Mouse (Mus musculus): ENCODE data around the gene Mindy3. TPM values are rescaled to one million over a fixed set of nuclear protein-coding genes. Genes with fewer than 3 reads are reported as not detected.
A peak's percentile ranks its signal among the peaks of the same experiment; 100 is the strongest.

Mindy3 gene
- total RNA-seq (2014; rRNA removed; ENCODE audit: low replicate concordance) (20.4 and 39.5 TPM in 2 replicates), polyA plus RNA-seq (2015; fragmentation: Nextera tagmentation; extraction: Ambion mirVana) (27.9 and 30.3 TPM in 2 replicates)

- Histone ChIP-seq H3K36me3 (replicated peaks; ENCODE audit: control insufficient read depth, insufficient read depth, low read length) (no peaks in the 10 kb centered on the region), H3K4me3 (ENCODE audit: low read depth, low read length) (peak within 1 kb of the TSS; percentile 76), H3K9me3 (replicated peaks; ENCODE audit: control insufficient read depth, low read length) (no peaks in the 10 kb centered on the region), H3K27ac (ENCODE audit: low read depth) (peak within 1 kb of the TSS; percentile 66), H3K4me2 (ENCODE audit: low read depth, low read length) (peak within 1 kb of the TSS; percentile 86), H3K4me1 (ENCODE audit: control insufficient read depth, insufficient read depth) (0 out of 2 replicates have a peak, but pooled peaks cover 5% of the 10 kb centered on the region), H3K27me3 (ENCODE audit: control insufficient read depth, insufficient read depth, low read length) (no peaks in the 10 kb centered on the region), H3K9ac (replicated peaks; ENCODE audit: low read depth, low read length) (peak within 1 kb of the TSS; percentile 63)
- TF ChIP-seq EP300 (IDR thresholded peaks at IDR 0.05; ENCODE audit: low read depth) (peak; percentile 67; the same call in 1 of the 2 replicates), CTCF (IDR thresholded peaks at IDR 0.05; ENCODE audit: low read depth) (no peak)
- DNase-seq (ENCODE audit: low spot score), result peak; percentile 81
- peak; percentile 91 for ATAC-seq (ENCODE audit: insufficient read depth, low read depth)
- WGBS, result under 1% methylated on average over 25 of the region's 25 CpGs
Observed at GRCm38 (mm10) chr2:12419262-12419655, at the start of gene Mindy3. Gene Mindy3 (minus strand): TSS chr2:12419470.

- DNase-seq (ENCODE audit: low spot score), result peak; percentile 33
- no peak for ATAC-seq (ENCODE audit: insufficient read depth, low read depth)
- Histone ChIP-seq H3K4me2 (ENCODE audit: low read depth, low read length) (no peak overlapping the region), H3K27me3 (ENCODE audit: control insufficient read depth, insufficient read depth, low read length) (no peaks in the 10 kb centered on the region), H3K4me3 (ENCODE audit: low read depth, low read length) (no peak overlapping the region), H3K9ac (replicated peaks; ENCODE audit: low read depth, low read length) (no peak overlapping the region), H3K4me1 (ENCODE audit: control insufficient read depth, insufficient read depth) (no peaks in the 10 kb centered on the region), H3K27ac (ENCODE audit: low read depth) (no peak overlapping the region), H3K36me3 (replicated peaks; ENCODE audit: control insufficient read depth, insufficient read depth, low read length) (no peaks in the 10 kb centered on the region), H3K9me3 (replicated peaks; ENCODE audit: control insufficient read depth, low read length) (no peaks in the 10 kb centered on the region)
- TF ChIP-seq EP300 (IDR thresholded peaks at IDR 0.05; ENCODE audit: low read depth), result no peak
- TF ChIP-seq CTCF (IDR thresholded peaks at IDR 0.05; ENCODE audit: low read depth), result peak; percentile 39
- 85% methylated on average over 1 of the region's 1 CpGs for WGBS
Observed at GRCm38 (mm10) chr2:12459732-12460131, 40.5 kb upstream of the Mindy3 start.

GRCm38 (mm10) chr2:12450108-12450507 is 30.8 kb upstream of the Mindy3 start:
- no peak overlapping the region for H3K4me2 ChIP-seq (ENCODE audit: low read depth, low read length)
- H3K27me3 ChIP-seq (ENCODE audit: control insufficient read depth, insufficient read depth, low read length), result no peaks in the 10 kb centered on the region
- no peak for ATAC-seq (ENCODE audit: insufficient read depth, low read depth)

GRCm38 (mm10) chr2:12440120-12440519 is 20.9 kb upstream of the Mindy3 start:
- no peak overlapping the region for H3K9ac ChIP-seq (replicated peaks; ENCODE audit: low read depth, low read length)
- no peaks in the 10 kb centered on the region for H3K36me3 ChIP-seq (replicated peaks; ENCODE audit: control insufficient read depth, insufficient read depth, low read length)
- H3K4me1 ChIP-seq (ENCODE audit: control insufficient read depth, insufficient read depth), result no peaks in the 10 kb centered on the region
- DNase-seq (ENCODE audit: low spot score), result no peak
- no peaks in the 10 kb centered on the region for H3K9me3 ChIP-seq (replicated peaks; ENCODE audit: control insufficient read depth, low read length)
- no peaks in the 10 kb centered on the region for H3K27me3 ChIP-seq (ENCODE audit: control insufficient read depth, insufficient read depth, low read length)
- TF ChIP-seq CTCF (IDR thresholded peaks at IDR 0.05; ENCODE audit: low read depth) (no peak), EP300 (IDR thresholded peaks at IDR 0.05; ENCODE audit: low read depth) (no peak)
- H3K4me3 ChIP-seq (ENCODE audit: low read depth, low read length), result no peak overlapping the region
- H3K27ac ChIP-seq (ENCODE audit: low read depth), result no peak overlapping the region
- no peak overlapping the region for H3K4me2 ChIP-seq (ENCODE audit: low read depth, low read length)
- ATAC-seq (ENCODE audit: insufficient read depth, low read depth), result no peak

More at GRCm38 (mm10) chr2:12450108-12450507, 30.8 kb upstream of the Mindy3 start:
- Histone ChIP-seq H3K9ac (replicated peaks; ENCODE audit: low read depth, low read length) (no peak overlapping the region), H3K9me3 (replicated peaks; ENCODE audit: control insufficient read depth, low read length) (no peaks in the 10 kb centered on the region), H3K36me3 (replicated peaks; ENCODE audit: control insufficient read depth, insufficient read depth, low read length) (no peaks in the 10 kb centered on the region), H3K4me3 (ENCODE audit: low read depth, low read length) (no peak overlapping the region), H3K27ac (ENCODE audit: low read depth) (no peak overlapping the region), H3K4me1 (ENCODE audit: control insufficient read depth, insufficient read depth) (no peaks in the 10 kb centered on the region)
- DNase-seq (ENCODE audit: low spot score), result no peak
- 65% methylated on average over 3 of the region's 3 CpGs for WGBS
- TF ChIP-seq EP300 (IDR thresholded peaks at IDR 0.05; ENCODE audit: low read depth) (no peak), CTCF (IDR thresholded peaks at IDR 0.05; ENCODE audit: low read depth) (no peak)

- DNase-seq (ENCODE audit: low spot score) (no peak), ATAC-seq (ENCODE audit: insufficient read depth, low read depth) (no peak)
- Histone ChIP-seq H3K4me2 (ENCODE audit: low read depth, low read length) (no peak overlapping the region), H3K4me1 (ENCODE audit: control insufficient read depth, insufficient read depth) (no peaks in the 10 kb centered on the region), H3K9me3 (replicated peaks; ENCODE audit: control insufficient read depth, low read length) (no peaks in the 10 kb centered on the region), H3K27me3 (ENCODE audit: control insufficient read depth, insufficient read depth, low read length) (no peaks in the 10 kb centered on the region), H3K4me3 (ENCODE audit: low read depth, low read length) (no peak overlapping the region), H3K36me3 (replicated peaks; ENCODE audit: control insufficient read depth, insufficient read depth, low read length) (no peaks in the 10 kb centered on the region), H3K27ac (ENCODE audit: low read depth) (no peak overlapping the region), H3K9ac (replicated peaks; ENCODE audit: low read depth, low read length) (no peak overlapping the region)
- TF ChIP-seq CTCF (IDR thresholded peaks at IDR 0.05; ENCODE audit: low read depth) (no peak), EP300 (IDR thresholded peaks at IDR 0.05; ENCODE audit: low read depth) (no peak)
- 51% methylated on average over 2 of the region's 2 CpGs for WGBS
Observed at GRCm38 (mm10) chr2:12439543-12439942, 20.3 kb upstream of the Mindy3 start.

GRCm38 (mm10) chr2:12438181-12438580 is 18.9 kb upstream of the Mindy3 start:
- H3K9ac ChIP-seq (replicated peaks; ENCODE audit: low read depth, low read length), result no peak overlapping the region
- H3K4me2 ChIP-seq (ENCODE audit: low read depth, low read length), result no peak overlapping the region
- no peak for ATAC-seq (ENCODE audit: insufficient read depth, low read depth)
- no peaks in the 10 kb centered on the region for H3K9me3 ChIP-seq (replicated peaks; ENCODE audit: control insufficient read depth, low read length)
- H3K4me1 ChIP-seq (ENCODE audit: control insufficient read depth, insufficient read depth), result no peaks in the 10 kb centered on the region
- DNase-seq (ENCODE audit: low spot score), result no peak
- no peak overlapping the region for H3K4me3 ChIP-seq (ENCODE audit: low read depth, low read length)
- no peaks in the 10 kb centered on the region for H3K36me3 ChIP-seq (replicated peaks; ENCODE audit: control insufficient read depth, insufficient read depth, low read length)
- no peaks in the 10 kb centered on the region for H3K27me3 ChIP-seq (ENCODE audit: control insufficient read depth, insufficient read depth, low read length)
- TF ChIP-seq EP300 (IDR thresholded peaks at IDR 0.05; ENCODE audit: low read depth) (no peak), CTCF (IDR thresholded peaks at IDR 0.05; ENCODE audit: low read depth) (peak; percentile 48)
- no peak overlapping the region for H3K27ac ChIP-seq (ENCODE audit: low read depth)
- WGBS, result 61% methylated on average over 2 of the region's 2 CpGs
